Mouse (Mus musculus) midbrain, embryonic 16.5 days (tissue): Measurements from ENCODE around the gene Gm14409. TPM values are rescaled to one million over a fixed set of nuclear protein-coding genes. Genes with fewer than 3 reads are reported as not detected.

Experiments used
- polyA plus RNA-seq: library from polyadenylated mRNA; unstranded; fragments of >200 nt; fragmentation: Nextera tagmentation; extraction: Ambion mirVana; gene quantifications from 2 replicates; pipeline ENCODE4 v1.2.1, GENCODE M21; 2015

The Gm14409 gene
- polyA plus RNA-seq, 1 experiment from 2014 or later, result not detected

Other genes with a start within 250 kb of the Gm14409 start
- not detected in 2 replicates for gene Gm14401, start 192.7 kb downstream of the Gm14409 start, polyA plus RNA-seq
- 41.5 and 42.2 TPM in 2 replicates for gene Gm14410, start 60.6 kb downstream of the Gm14409 start, polyA plus RNA-seq
- gene Gm14412, start 57.3 kb upstream of the Gm14409 start, polyA plus RNA-seq, result 0.26 and 0.35 TPM in 2 replicates
- 9.0 and 11.0 TPM in 2 replicates for gene Gm14418, start 131.3 kb upstream of the Gm14409 start, polyA plus RNA-seq
- 5.6 and 6.4 TPM in 2 replicates for gene Zfp970, start 197.7 kb upstream of the Gm14409 start, polyA plus RNA-seq
- gene Gm14403, start 231.2 kb upstream of the Gm14409 start, polyA plus RNA-seq, result 3.2 and 3.4 TPM in 2 replicates